Mouse (Mus musculus) CD8-positive naive resting alpha-beta T cell, adult 2 months (primary cell): ENCODE data around the gene Art5.

Experiments used
- DNase-seq, 2 experiments: peaks; one replicate each; pipeline ENCODE4 v3.0.0; 2022; ENCODE audit warnings: low read depth in 2 of 2, low spot score in 2 of 2

The Art5 gene

DNA sequence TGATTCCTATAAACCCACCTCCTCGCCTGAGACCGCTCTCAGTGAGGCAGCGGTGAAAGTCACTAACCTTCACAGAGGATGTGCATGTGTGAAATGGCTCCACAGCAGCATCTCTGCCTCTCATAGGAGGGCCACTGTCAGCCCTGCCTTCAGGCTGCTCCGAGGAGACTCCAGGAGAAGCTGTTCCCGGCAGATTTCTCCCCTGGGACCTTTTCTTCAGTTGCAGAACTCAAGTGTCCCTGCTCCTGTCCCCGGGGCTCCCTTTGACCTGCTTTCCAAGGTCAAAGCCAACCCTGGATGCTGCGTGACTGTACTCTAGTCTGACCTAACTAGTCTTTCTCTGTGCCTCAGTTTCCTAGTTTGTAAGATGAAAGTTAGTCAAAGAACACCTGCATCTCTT, at the start of gene Art5:
Gene Art5 (minus strand): TSS at position 319 of the 400 bp plus-strand sequence.
- no peak for DNase-seq

DNA sequence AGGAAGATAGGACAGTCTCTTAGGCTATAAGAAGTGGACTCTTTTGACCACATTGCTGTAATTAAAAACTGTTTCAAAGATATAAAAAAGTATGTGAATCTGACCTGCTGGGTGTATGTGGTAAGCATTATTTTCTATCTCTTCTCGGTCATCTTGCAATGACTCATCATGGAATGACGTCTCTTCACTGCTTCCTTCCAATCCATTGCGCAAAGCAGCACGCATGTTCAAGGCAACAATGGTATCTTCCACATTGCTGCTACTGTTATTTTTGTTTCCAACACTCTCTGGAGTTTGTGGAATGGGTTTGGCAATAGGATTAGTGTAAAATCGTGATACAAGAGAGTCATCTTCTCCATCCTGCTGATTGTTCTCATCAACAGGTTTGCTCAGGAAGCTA, 44.4 kb upstream of the Art5 start:
- no peak for DNase-seq

DNA sequence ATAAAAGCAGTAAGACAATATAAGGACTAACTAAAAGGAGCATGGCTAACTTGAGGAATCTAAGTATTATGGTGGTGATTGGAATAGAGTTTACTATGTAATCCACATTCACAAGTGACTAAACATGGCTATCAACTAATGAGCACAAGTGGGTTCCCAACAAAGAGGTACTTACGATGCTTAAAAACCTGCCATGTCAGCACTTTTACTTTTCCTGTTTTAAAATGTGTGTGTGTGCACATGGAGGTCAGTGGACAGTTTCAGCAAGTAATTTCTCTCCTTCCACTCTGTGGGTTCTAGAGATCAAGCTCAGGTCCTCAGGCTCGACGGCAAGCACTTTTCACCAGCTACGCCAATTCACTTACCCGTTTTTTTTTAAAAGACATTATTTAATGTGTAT, 28.6 kb upstream of the Art5 start:
- no peak for DNase-seq

DNA sequence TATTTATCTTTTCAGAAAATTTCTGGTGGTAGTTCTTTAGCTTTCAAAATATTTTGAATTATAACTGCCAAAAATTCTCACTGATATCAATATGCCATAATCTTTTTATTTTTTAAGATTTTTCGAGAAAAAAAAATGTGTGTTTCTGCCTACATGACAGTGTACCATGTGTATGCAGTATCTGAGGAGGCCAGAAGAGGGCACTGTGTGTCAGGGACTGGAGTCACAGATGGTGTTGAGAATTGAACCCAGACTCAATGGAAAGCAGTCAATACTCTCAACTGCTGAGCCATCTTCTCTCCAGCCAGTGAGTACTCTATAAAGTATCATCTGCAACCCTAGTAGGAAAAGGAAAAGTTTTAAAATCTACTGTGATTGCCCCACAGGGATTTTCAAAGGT, 28.2 kb upstream of the Art5 start:
- peak in 1 of 2 experiments; percentile 27 for DNase-seq

DNA sequence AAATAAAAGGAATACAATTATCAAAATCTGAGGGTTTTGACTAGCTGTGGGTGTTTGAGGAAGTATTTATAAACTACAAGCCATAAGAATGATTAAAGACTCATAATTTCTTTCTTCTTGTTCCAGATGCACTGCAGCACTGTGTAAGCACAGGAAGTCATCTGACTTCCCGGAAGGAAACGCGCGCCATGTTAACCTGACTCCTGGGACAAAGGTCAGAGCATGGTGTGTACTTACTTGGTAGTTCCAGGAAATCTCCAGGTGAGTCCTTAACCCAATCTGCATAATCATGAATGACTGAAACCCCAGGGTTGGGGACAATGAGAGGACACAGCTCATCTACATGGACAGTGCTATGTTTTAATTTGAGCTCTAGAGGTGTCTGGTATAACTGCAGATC, 23.1 kb upstream of the Art5 start:
- DNase-seq: no peak

DNA sequence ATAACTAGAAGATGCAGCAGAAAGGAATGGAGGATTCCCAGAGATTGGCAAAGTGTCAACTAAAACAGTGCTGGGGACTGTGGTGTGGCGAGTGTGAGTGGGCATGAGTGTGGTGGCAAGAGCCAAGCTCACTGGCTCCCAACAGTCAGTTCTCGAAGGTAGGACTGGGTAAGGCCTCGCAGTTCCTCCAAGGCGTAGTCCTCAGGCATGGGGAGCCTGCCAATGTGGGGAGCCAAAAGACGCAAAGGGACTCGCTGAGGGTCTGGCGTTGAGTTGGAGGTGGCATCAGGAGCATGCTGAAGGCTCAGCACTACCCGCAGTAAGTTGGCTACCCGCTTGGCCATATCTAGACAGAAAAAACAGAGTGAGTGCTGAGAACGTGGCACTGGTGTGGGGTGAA, 11.0 kb upstream of the Art5 start:
- no peak for DNase-seq

DNA sequence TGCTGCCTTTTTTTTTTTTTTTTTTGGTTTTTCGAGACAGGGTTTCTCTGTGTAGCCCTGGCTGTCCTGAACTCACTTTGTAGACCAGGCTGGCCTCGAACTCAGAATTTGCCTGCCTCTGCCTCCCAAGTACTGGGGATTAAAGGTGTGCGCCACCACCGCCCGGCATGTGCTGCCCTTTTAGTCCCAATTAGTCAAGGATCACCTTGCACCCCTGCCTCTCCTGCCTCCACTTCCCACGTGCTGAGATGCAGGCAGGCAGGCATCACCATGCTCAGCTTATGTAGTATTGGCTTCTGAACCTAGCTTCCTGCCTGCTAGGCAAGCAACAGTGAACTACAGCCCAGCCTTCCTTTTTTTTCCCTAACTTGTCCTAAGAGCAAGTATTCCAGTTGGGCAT, 8.1 kb upstream of the Art5 start:
- no peak for DNase-seq

DNA sequence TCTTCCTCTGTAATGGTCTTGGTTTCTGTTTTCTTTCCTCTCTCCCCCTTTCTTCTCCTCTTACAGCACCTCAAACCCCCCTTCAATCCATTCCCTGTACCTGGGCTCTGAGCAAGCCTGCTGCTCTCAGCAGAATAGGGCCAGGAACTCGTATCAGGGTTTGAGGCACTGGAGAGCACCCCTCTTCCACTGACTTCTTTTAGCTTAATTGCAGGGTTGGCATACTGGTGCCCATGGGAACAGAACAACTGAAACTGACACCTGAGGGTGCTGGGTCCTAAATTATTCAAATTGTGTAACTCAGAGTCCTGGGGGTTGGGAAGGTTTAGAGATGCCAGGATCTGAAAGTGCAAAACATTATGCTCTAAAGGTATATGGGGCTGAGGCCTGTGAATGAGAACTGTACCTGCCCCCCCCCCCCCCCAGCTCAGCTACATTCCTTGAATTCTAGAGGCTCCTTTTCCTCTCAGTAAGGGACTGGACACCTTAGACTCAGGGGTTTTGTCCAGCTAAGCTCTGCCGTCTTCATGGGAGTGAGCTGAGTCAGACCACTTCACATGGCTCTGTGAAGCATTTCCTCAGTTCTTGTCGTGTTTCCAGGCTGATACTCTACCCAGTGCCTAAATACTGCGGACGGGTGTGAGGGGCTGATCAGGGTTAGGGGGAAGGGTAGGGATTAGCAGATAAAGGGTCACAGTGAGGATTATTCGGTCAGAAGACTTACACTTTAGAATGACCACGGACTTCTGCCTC, 7.5 kb upstream of the Art5 start, which contains the start of gene Chrna10:
Gene Chrna10 (minus strand): TSS at position 250 of the 753 bp plus-strand sequence.
- DNase-seq: no peak

DNA sequence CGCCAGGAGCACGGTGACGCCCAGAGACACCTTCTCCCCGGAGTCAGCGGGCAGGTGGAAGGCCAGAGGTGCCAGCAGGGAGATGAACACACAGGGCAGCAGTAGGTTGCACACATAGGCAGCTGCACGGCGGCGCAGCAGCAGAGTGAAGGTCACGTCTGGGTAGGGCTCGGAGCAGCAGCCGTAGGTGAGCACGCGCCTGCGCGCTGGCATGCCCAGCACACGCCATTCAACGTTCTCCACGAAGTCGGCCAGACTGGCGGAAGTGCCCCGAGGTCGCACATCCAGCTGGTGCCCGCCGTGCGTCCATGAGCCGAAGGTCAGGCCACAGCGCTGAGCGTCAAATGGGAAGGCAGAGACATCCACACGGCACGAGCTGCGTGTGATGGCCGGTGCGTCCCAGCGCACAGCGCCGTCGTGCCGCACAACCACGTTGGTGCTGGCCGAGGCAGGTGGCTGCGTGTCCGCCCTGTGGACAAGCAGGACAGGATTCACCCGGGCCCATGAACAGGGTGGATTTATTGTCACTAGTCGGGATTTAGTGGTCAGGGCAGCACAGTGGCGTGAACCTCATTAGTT, 4.0 kb upstream of the Art5 start:
- no peak for DNase-seq

DNA sequence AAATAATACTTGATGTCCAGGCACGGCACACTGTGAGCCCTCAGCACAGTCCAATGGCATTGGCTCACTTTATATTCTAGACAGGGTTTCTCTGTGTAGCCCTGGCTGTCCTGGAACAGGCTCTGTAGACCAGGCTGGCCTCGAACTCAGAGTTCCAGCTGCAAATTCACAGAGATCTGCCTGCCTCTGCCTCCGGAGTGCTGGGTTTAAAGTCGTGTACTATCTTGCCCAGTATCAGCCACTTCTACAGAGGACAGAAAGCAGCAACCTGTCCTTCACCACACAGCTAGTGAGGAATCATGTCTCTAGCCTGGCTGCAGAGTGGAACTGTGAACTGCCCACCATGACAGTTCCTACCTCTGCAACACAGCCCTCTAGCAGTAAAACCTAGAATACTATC, 457 bp upstream of the Art5 start:
- no peak for DNase-seq

DNA sequence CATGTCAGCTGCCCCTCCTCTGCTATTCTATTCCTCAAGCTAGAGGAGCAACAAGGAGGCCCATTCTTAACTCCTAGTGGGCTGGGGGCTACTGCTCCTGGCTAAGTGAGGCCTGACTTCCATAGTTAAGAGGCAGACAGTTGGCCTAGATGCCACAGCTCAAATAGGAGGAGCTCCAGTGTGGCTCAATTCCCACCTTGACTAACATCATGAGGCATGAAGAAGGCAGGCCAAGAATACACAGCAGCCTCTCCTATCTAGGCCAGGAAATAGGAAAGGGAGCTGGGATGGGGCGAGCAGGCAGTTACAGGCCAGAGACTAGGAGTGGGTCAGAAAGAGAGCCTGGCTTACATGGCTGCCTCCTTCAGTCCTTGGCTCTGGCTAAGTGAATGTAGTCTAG, 1.1 kb downstream of the Art5 start:
- no peak for DNase-seq

DNA sequence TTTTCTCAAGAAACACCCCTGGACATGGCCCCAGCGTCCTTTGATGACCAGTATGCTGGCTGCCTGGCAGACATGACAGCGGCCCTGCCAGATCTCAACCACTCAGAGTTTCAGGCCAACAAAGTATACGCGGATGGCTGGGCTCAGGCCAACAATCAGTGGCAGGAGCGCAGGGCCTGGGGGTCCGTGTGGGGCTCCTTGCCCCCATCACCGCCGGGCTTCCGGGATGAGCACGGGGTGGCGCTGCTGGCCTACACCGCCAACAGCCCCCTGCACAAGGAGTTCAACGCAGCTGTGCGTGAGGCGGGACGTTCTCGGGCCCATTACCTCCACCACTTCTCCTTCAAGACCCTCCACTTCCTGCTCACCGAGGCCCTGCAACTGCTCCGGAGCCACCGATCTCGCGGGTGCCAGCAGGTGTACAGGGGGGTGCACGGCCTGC, 2.6 kb downstream of the Art5 start:
- DNase-seq: peak in 1 of 2 experiments; percentile 12

DNA sequence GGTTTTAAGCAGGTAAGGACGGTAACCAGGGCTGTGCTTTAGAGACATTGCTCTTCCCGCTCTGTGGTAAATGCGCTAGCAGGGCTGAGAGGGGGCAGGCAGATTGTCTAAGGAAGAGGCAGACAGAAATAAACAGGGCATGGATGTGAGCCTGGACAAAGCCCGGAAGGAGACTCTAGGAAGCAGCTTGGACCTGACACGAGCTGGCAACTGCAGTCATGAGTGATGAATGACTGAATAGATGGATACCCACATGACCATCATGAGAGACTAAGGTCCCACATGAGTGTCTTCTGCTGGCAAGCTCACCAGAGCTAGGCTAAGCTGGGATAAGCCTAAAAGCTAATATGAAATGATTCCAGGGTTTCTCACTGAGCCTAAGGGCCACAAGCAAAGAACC, 5.2 kb downstream of the Art5 start:
- DNase-seq: no peak

DNA sequence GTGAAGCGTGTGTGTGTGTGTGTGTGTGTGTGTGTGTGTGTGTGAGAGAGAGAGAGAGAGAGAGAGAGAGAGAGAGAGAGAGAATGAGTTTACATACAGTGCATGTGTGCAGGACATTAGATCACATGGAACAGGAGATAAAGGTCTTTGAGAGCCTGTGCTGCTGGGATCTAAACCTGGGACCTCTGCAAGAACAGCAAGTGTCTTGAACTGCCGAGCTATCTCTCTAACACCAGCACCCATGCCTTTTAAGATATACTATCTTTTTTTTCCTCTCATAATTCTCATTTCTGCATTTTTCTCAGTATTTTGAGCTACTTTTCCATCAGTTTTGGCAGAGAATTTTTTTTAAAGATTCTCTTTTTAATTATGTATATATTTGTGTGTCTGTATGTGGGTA, 5.7 kb downstream of the Art5 start:
- no peak for DNase-seq

DNA sequence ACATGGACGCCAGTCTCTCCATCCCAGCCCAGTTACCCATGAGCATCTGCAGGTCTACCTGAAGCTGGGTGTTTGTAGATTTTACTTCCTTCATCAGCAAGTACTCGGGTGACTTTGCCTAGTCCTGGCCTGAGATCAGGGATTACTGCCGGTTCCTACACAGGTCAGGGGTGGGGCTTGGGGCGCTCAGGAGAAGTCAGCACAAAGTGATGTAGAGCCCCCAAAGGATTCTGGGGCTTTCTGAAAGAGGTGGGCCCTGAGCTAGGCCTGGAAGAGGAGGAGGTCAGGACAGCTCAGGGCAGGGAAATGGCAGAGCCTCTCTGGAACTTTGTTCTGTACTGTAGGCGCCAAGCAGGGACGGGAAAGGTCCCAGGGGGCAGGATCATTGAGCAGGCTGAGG, 6.6 kb downstream of the Art5 start:
- no peak for DNase-seq

DNA sequence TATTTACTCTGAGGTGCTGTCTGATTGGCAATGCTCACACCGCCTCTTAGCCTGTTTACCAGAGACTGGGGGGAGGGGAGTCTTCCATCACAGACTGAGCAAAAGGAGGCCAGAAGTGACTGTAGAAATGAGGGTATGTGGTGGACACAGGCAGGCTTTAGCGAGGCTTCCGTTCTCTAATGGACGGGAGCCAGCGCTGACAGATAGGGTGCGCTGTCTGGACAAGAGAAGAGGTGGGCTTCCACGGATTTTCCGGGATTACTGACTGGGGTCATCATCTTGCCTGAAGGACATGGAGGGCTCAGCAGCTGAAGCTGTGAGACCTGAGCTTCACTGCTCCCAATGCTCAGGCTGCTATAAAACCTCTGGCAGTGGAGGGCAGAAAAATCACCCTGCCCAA, 7.0 kb downstream of the Art5 start:
- DNase-seq: no peak

DNA sequence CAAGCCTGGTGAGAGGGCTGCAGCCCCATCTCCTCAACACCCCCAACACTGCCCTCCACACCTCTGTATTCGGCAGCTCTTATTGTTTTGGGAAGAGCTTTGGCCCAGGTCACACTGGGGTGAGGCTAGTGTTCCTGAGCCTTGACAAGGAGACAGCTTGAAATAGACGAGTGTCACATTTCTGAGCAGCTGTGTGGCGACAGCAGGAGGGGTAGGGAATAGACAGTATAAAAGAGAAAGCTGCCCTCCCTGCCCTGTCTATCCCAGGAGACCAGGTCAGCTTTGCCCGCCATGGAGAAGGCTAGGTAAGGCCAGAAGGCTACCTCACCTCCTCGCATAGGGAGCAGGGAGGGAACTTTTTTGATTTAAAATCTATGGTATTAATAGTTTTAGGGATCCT, 7.8 kb downstream of the Art5 start, which contains the start of gene Art1:
Gene Art1 (plus strand): TSS at position 257 of the 400 bp plus-strand sequence.
- DNase-seq: no peak

DNA sequence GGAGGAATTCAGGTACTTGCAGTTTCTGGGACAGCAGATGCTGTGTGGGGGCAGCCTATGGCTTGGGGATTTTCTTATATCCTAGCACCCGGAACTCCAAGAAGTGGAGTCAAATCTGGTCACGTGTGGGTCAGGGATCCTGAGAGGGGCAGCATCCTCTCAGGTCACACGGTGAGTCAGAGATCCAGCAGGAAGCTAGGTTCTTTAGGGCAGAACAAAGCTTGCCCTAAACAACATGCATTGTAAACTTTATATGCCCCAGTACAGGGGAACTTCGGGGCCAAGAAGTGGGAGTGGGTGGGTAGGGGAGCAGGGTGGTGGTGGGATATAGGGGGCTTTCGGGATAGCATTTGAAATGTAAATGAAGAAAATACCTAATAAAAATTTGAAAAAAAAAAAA, 8.4 kb downstream of the Art5 start:
- DNase-seq: no peak

DNA sequence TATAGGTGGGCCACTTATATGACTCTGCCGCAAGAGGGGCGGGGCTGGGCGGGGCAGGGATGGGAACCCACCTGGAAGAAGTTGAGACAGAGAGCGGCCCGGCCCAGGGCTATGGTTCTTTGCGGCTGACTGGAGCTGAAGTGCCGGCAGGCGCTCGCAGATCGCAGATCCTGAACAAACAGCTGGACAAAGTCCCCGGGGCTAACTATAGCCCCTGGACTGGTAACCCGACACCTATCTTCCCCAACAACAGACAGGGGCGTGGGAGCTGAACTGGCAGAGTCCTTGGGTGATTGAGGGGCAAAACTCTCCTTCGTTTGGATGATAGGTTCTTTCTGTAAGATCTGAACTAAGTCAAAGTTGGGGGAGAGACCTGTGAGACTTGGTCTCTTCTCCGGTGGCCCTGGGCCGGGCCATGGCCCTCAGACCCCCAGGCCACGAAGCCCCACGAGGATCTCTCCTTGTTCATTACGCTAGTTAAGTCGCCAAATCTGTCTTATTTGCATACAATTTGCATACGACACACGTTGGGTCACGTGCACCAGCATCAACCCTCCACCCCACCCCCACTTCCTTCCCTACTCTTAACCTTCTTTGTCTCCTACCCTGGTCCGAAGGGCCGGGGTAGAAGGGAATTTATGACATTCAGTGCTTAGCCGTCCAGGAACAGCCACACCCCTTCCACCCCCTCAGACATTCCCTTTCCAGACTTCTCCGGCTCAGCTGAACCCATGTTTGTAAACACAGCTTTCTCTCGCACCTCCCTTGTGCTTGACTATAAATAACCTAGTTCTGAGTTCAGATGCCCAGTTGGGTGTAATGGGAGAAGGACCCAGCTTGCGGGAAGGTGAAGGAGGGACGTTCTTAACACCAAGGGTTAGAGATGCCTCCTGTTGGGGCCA, 9.3 kb downstream of the Art5 start:
- no peak for DNase-seq

DNA sequence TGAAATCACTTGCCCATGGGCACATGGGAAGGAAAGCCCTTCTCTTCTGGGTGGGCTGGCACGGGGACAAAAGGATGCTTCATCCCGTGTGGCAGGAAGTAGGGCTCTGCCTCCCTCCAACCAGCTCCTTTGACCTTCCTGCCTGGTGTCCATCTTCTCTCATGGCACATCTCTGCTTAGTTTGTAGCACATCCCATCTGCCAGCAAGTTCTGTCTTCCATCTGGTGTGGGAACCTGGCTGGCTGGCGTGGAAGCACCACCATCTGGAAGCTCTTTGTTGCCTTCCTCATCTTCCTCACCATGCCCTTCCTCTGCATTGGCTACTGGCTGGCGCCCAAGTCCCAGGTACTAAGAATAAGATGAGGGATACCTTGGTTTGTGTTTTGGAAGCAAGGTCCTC, 22.0 kb downstream of the Art5 start:
- DNase-seq: no peak

DNA sequence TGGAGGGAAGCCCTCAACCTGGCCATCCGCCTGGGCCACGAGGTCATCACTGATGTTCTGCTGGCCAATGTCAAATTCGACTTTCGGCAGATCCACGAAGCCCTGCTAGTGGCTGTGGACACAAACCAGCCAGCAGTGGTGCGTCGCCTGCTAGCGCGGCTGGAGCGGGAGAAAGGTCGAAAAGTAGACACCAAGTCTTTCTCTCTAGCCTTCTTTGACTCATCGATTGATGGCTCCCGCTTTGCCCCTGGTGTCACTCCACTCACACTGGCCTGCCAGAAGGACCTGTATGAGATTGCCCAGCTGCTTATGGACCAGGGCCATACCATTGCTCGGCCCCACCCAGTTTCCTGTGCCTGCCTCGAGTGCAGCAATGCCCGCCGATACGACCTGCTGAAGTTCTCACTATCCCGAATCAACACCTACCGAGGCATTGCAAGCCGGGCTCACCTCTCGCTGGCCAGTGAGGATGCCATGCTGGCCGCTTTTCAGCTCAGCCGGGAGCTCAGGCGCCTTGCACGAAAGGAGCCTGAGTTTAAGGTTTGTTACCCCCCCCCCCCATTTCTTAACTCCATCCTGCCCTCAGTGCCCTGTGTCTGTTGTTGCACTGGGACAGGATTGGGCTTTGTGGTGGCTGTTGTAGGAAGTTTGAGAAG, 25.1 kb downstream of the Art5 start:
- DNase-seq: no peak
